Mouse (Mus musculus): ENCODE results near the gene Ccr9. TPM values are rescaled to one million over a fixed set of nuclear protein-coding genes. Genes with fewer than 3 reads are reported as not detected.
A peak's percentile ranks its signal among the peaks of the same experiment; 100 is the strongest.
"Not testable (repeated sequence)": the region's sequence is repeated elsewhere in the genome, so short reads cannot be mapped to it uniquely, and the experiment has no call there.

Gene Ccr9
- polyA plus RNA-seq, 1 experiment = 0.91 TPM

DNA sequence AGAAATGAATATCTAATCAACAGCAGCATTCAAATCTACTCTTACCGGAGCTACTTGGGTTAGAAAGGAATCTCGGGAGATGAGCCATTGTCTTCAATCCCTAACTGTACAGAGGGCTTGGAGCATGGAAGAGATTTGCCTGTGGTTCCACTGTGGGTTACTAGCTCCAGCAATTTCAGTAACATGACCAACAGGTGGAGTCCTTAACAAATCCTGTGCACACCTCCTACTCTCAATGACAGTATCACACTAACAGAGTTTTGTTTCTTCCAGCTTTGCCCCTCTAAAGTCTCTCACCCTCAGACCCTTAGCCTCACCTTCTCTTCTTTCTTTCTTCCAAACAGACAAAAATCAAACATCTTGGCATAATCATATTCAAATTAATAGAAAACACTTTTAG is 34.9 kb downstream of the Ccr9 start:
- TF ChIP-seq CTCF (conservative IDR thresholded peaks at IDR 0.05; ENCODE audit: insufficient read depth, insufficient read length, low read depth, low read length) = no peak
- Histone ChIP-seq H3K27ac (ENCODE audit: insufficient read depth, low read depth, low read length) (no peak overlapping the region), H3K4me3 (ENCODE audit: insufficient read depth, low read depth, low read length) (no peak overlapping the region), H3K4me1 (ENCODE audit: control insufficient read depth, insufficient read depth, low read length) (peaks cover 4% of the 10 kb centered on the region; the same call in 1 of the 2 replicates), H3K36me3 (ENCODE audit: control insufficient read depth, insufficient read depth, low read length) (peaks cover 2% of the 10 kb centered on the region), H3K27me3 (replicated peaks; ENCODE audit: control insufficient read depth, insufficient read depth, low read length) (no peaks in the 10 kb centered on the region)
- peak; percentile 21 for DNase-seq
- WGBS = 71% methylated on average over 2 of the region's 2 CpGs

DNA sequence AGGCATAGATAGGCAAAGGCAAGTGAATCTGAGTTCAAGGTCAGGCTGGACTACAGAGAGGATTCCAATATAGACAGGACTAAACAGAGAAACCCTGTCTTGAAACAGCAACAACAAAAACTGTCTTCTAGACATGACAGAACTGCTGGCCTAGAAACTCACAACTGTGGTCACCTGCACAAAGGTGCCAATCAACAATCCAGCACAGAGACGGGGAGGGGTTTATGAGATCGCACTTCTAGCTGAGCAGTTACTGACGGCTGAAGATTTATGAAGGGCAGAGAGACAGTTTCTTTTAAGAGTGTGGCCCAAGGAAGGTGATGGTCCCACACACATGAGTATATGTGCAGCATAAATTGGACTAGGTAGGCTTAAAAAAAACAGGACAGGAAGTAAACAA is 38.1 kb downstream of the Ccr9 start:
- TF ChIP-seq CTCF (conservative IDR thresholded peaks at IDR 0.05; ENCODE audit: insufficient read depth, insufficient read length, low read depth, low read length) = no peak
- TF ChIP-seq POLR2A (IDR thresholded peaks at IDR 0.05; ENCODE audit: low read depth, low read length) = no peak
- DNase-seq = peak; percentile 26
- Histone ChIP-seq H3K27ac (ENCODE audit: insufficient read depth, low read depth, low read length) (no peak overlapping the region; the same call in 1 of the 2 replicates), H3K4me3 (ENCODE audit: insufficient read depth, low read depth, low read length) (0 out of 2 replicates have a peak overlapping the region, but pooled peaks have one; percentile 7), H3K36me3 (ENCODE audit: control insufficient read depth, insufficient read depth, low read length) (no peaks in the 10 kb centered on the region; the same call in 1 of the 2 replicates), H3K4me1 (ENCODE audit: control insufficient read depth, insufficient read depth, low read length) (peaks cover 4% of the 10 kb centered on the region; the same call in 1 of the 2 replicates), H3K27me3 (replicated peaks; ENCODE audit: control insufficient read depth, insufficient read depth, low read length) (no peaks in the 10 kb centered on the region)
- 16% methylated on average over 3 of the region's 3 CpGs for WGBS

DNA sequence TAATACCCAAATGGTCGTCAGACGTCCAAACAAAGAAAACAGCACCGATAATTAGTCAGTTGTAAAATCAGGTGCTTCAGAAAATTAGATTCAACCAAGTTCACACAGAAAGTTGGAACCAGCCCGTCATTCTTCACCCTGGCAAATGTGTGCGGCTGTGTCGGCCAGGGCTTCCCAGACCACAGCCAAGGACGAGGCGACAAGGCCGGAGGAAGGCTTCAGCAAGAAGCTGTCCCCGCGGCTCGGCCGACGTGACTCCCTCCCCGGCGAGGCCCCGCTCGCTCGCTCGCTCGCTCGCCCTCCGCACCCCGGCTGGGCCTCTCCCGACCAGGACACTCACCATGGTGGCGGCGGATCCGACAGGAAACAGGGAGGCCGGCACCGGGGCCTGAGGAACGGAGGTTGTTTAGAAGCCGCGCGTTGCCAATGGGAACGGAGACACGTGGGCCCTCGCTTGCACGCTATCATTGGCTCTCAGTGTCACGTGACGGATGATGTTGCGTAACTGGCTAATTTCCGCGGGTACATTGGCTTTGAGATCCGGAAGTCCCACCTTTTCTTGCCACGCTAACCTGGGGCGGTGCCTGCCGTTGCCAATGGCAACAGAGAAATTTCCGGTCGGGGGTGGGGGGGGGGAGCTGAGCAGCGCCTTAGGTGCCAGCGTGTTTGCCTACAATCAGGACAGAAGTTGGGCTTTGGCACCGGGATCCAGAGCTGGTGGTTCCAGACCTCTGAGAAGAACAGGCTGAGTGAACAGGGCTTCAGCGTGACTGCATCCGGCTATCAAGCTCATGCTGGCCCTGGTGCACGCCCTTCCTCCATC is 39.2 kb downstream of the Ccr9 start, which contains the start of gene Lztfl1:
TSS of gene Lztfl1 (minus strand) at position 512 of the 823 bp plus-strand sequence.
- no peaks in the 10 kb centered on the region for H3K36me3 ChIP-seq (ENCODE audit: control insufficient read depth, insufficient read depth, low read length)
- DNase-seq = peak; percentile 99
- H3K4me3 ChIP-seq (ENCODE audit: insufficient read depth, low read depth, low read length) = peak within 1 kb of the TSS; percentile 76
- TF ChIP-seq POLR2A (IDR thresholded peaks at IDR 0.05; ENCODE audit: low read depth, low read length) (no peak), CTCF (conservative IDR thresholded peaks at IDR 0.05; ENCODE audit: insufficient read depth, insufficient read length, low read depth, low read length) (no peak)
- H3K4me1 ChIP-seq (ENCODE audit: control insufficient read depth, insufficient read depth, low read length) = peaks cover 4% of the 10 kb centered on the region; the same call in 1 of the 2 replicates
- no peaks in the 10 kb centered on the region for H3K27me3 ChIP-seq (replicated peaks; ENCODE audit: control insufficient read depth, insufficient read depth, low read length)
- 1% methylated on average over 55 of the region's 55 CpGs for WGBS
- H3K27ac ChIP-seq (ENCODE audit: insufficient read depth, low read depth, low read length) = peak within 1 kb of the TSS; percentile 67

DNA sequence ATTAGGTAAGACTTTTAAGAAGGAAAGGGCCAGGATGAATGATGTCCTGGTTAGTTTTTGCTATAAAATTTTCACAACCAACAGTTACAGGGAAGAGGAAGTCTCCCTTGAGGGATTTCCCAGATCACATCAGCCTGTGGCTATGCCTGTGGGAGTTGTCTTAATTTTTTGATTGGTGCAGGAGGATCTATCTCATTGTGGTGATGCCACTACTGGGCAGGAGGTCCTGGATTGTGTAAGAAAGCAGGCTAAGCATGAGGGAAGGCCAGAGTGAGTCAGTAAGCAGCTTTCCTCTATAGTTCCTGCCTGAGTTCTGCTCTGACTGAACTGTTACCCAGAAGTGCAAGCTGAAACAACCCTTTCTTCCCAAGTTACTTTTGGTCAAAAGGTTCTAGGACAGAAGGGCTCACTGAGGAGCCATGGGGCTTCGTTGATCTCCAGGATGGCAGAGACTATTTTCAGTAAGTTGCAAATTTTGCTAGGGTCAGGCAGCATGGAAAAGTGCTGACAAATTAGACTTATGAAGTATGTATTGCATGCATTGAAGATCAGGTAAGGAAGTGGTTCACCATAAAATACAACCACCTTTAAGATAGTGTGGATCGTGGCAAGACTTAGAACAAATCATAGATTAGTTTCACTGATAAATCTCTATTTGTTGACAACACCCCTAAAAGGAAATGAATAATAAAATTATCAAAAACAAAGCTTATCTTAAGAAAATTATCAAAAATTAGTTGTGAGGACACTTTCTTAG is 44.7 kb downstream of the Ccr9 start:
- WGBS = 76% methylated on average over 2 of the region's 2 CpGs
- no peak for TF ChIP-seq CTCF (conservative IDR thresholded peaks at IDR 0.05; ENCODE audit: insufficient read depth, insufficient read length, low read depth, low read length)
- no peak for TF ChIP-seq POLR2A (IDR thresholded peaks at IDR 0.05; ENCODE audit: low read depth, low read length)
- Histone ChIP-seq H3K27ac (ENCODE audit: insufficient read depth, low read depth, low read length) (no peak overlapping the region), H3K36me3 (ENCODE audit: control insufficient read depth, insufficient read depth, low read length) (no peaks in the 10 kb centered on the region), H3K27me3 (replicated peaks; ENCODE audit: control insufficient read depth, insufficient read depth, low read length) (no peaks in the 10 kb centered on the region), H3K4me3 (ENCODE audit: insufficient read depth, low read depth, low read length) (no peak overlapping the region), H3K4me1 (ENCODE audit: control insufficient read depth, insufficient read depth, low read length) (no peaks in the 10 kb centered on the region)
- no peak for DNase-seq

DNA sequence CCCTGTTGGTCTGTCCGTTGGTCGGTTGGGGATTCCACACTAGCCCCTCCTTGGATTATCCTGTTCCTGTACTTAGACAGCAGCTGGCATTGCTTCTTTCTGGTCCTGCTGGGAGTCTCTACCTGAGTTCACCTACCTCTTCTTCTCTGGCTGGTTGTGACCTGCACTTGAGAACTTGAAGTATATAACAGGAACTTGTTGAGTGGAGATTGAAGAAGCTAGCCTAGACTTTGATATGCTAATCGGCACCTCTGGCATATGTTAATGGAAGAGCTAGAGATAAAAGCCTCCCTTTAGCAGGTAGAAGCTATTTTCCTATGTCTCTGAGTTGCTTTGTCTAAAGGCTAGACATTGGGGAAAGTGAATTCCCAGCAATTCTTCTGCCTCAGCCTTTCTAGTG is 53.0 kb downstream of the Ccr9 start:
- TF ChIP-seq CTCF (conservative IDR thresholded peaks at IDR 0.05; ENCODE audit: insufficient read depth, insufficient read length, low read depth, low read length) (no peak), POLR2A (IDR thresholded peaks at IDR 0.05; ENCODE audit: low read depth, low read length) (no peak)
- Histone ChIP-seq H3K36me3 (ENCODE audit: control insufficient read depth, insufficient read depth, low read length) (no peaks in the 10 kb centered on the region), H3K27me3 (replicated peaks; ENCODE audit: control insufficient read depth, insufficient read depth, low read length) (no peaks in the 10 kb centered on the region), H3K27ac (ENCODE audit: insufficient read depth, low read depth, low read length) (no peak overlapping the region), H3K4me3 (ENCODE audit: insufficient read depth, low read depth, low read length) (no peak overlapping the region), H3K4me1 (ENCODE audit: control insufficient read depth, insufficient read depth, low read length) (no peaks in the 10 kb centered on the region)
- WGBS = 82% methylated on average over 3 of the region's 3 CpGs
- DNase-seq = no peak

DNA sequence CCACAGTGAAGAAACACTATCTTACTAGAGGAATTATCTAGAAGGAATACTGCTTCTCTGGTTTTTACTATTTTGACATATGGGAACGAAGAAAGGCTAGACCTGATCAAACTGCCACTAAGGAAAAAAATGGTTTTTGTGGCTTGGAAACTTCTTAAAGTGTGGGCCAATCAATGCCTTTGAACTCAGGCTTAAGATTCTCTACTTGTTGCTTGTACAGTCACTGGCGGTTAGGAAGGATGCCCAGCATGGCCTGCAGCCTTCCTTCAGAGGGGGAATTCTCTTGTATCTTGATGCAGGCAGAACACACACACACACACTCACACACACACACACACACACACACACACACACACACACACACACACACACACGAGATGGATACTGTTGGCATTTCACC is 55.9 kb downstream of the Ccr9 start:
- WGBS = 80% methylated on average over 3 of the region's 3 CpGs
- H3K27me3 ChIP-seq (replicated peaks; ENCODE audit: control insufficient read depth, insufficient read depth, low read length) = no peaks in the 10 kb centered on the region
- no peak overlapping the region for H3K4me3 ChIP-seq (ENCODE audit: insufficient read depth, low read depth, low read length)

DNA sequence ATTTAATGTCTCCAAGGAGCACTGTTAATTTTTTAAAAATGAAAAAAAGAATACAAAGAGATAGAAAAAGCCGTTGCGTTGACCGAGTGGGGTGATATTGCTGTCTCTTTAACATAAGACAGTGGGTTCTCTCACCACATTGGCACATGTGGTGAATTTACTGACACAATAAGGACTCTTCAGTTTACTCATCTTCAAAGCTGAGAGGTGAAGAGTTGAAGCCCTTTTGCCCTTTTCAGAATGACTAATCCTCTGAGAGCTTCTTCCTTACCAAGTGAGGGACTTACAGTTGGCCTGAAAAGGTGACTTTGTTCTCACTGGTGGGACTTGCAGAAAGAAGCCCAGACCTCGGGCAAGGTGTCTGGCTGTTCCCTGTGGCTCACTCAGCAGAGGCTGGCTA is 62.6 kb downstream of the Ccr9 start:
- 89% methylated on average over 4 of the region's 4 CpGs for WGBS
- TF ChIP-seq CTCF (conservative IDR thresholded peaks at IDR 0.05; ENCODE audit: insufficient read depth, insufficient read length, low read depth, low read length) = no peak
- TF ChIP-seq POLR2A (IDR thresholded peaks at IDR 0.05; ENCODE audit: low read depth, low read length) = no peak

More for the DNA sequence above, 55.9 kb downstream of the Ccr9 start:
- H3K4me1 ChIP-seq (ENCODE audit: control insufficient read depth, insufficient read depth, low read length) = no peaks in the 10 kb centered on the region
- TF ChIP-seq POLR2A (IDR thresholded peaks at IDR 0.05; ENCODE audit: low read depth, low read length) = no peak
- no peak for TF ChIP-seq CTCF (conservative IDR thresholded peaks at IDR 0.05; ENCODE audit: insufficient read depth, insufficient read length, low read depth, low read length)
- no peak overlapping the region for H3K27ac ChIP-seq (ENCODE audit: insufficient read depth, low read depth, low read length)
- no peaks in the 10 kb centered on the region for H3K36me3 ChIP-seq (ENCODE audit: control insufficient read depth, insufficient read depth, low read length)
- no peak for DNase-seq

DNA sequence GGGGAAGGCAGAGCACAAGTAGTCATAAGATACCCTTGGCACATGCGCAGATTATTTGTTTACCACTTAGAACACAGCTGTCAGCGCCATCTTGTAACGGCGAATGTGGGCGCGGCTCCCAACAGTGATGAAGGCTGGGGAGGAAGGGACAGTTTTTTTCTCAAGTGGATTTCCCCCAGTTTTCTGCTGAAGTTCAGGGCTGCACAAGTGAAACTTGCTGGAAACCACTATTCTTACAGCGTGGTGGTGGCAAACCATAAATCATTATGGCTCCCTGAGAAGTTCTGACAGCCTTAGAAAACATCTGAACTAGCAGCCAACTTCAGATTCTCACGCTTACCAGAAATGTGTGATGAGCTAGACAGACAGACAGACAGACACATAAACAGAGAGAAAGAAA is 71.4 kb downstream of the Ccr9 start:
- H3K4me1 ChIP-seq (ENCODE audit: control insufficient read depth, insufficient read depth, low read length); H3K36me3 ChIP-seq (ENCODE audit: control insufficient read depth, insufficient read depth, low read length); H3K27ac ChIP-seq (ENCODE audit: insufficient read depth, low read depth, low read length); H3K4me3 ChIP-seq (ENCODE audit: insufficient read depth, low read depth, low read length); DNase-seq; H3K27me3 ChIP-seq (replicated peaks; ENCODE audit: control insufficient read depth, insufficient read depth, low read length): not testable (repeated sequence)
- 87% methylated on average over 8 of the region's 8 CpGs for WGBS

More for the DNA sequence above, 62.6 kb downstream of the Ccr9 start:
- Histone ChIP-seq H3K4me1 (ENCODE audit: control insufficient read depth, insufficient read depth, low read length) (no peaks in the 10 kb centered on the region), H3K27ac (ENCODE audit: insufficient read depth, low read depth, low read length) (no peak overlapping the region), H3K36me3 (ENCODE audit: control insufficient read depth, insufficient read depth, low read length) (no peaks in the 10 kb centered on the region), H3K27me3 (replicated peaks; ENCODE audit: control insufficient read depth, insufficient read depth, low read length) (no peaks in the 10 kb centered on the region), H3K4me3 (ENCODE audit: insufficient read depth, low read depth, low read length) (no peak overlapping the region)
- no peak for DNase-seq

Data from kidney, adult 2 months (tissue).